Mouse (Mus musculus) embryonic facial prominence, embryonic 13.5 days (tissue): Measurements from ENCODE around the gene Ppp1r12b. TPM values are rescaled to one million over a fixed set of nuclear protein-coding genes. Genes with fewer than 3 reads are reported as not detected.

Experiments
- ATAC-seq: fragments of 200-750 bp; cut with Nextera tagmentation; 2 replicates; pipeline ENCODE4 v1.8.0; 2017; ENCODE audit warnings: low read depth; ENCODE audit not compliant: insufficient number of reproducible peaks, insufficient read depth, low FRiP score, low TSS enrichment
- H3K27ac ChIP-seq: fragments of 300-500 bp; sonication (generic); 2 replicates; pipeline ENCODE4 v1.5.1; 2015; ENCODE audit warnings: moderate library complexity, mild to moderate bottlenecking, inconsistent platforms
- H3K27me3 ChIP-seq: fragments of 300-500 bp; sonication (generic); 2 replicates; pipeline ENCODE4 v1.6.1; 2015; ENCODE audit warnings: mild to moderate bottlenecking, inconsistent platforms
- H3K36me3 ChIP-seq: fragments of 300-500 bp; sonication (generic); 2 replicates; pipeline ENCODE4 v1.6.1; 2015; ENCODE audit warnings: mild to moderate bottlenecking, inconsistent platforms
- H3K4me1 ChIP-seq: fragments of 300-500 bp; sonication (generic); 2 replicates; pipeline ENCODE4 v1.6.1; 2015; ENCODE audit warnings: inconsistent platforms
- H3K4me2 ChIP-seq: fragments of 300-500 bp; sonication (generic); 2 replicates; pipeline ENCODE4 v1.6.1; 2015; ENCODE audit warnings: moderate library complexity, mild to moderate bottlenecking, inconsistent platforms
- H3K4me3 ChIP-seq: fragments of 300-500 bp; sonication (generic); 2 replicates; pipeline ENCODE4 v1.5.1; 2015; ENCODE audit warnings: mild to moderate bottlenecking, inconsistent platforms
- H3K9ac ChIP-seq: fragments of 300-500 bp; sonication (generic); 2 replicates; pipeline ENCODE4 v1.6.1; 2015; ENCODE audit warnings: mild to moderate bottlenecking, inconsistent platforms
- H3K9me3 ChIP-seq: fragments of 300-500 bp; sonication (generic); 2 replicates; pipeline ENCODE4 v1.6.1; 2016; ENCODE audit warnings: inconsistent platforms
- WGBS: fragments of 180-500 bp; shearing (Covaris S2); methylation state at CpG from one replicate; pipeline ENCODE4 v1.1.7; 2015; ENCODE audit warnings: mixed read lengths; 5-methylcytosine and 5-hydroxymethylcytosine counted together
- polyA plus RNA-seq: library from polyadenylated mRNA; unstranded; fragments of >200 nt; fragmentation: Nextera tagmentation; extraction: Ambion mirVana; gene quantifications from 2 replicates; pipeline ENCODE4 v1.2.1, GENCODE M21; 2015

Ppp1r12b gene
- polyA plus RNA-seq, 1 experiment from 2014 or later: 9.9 TPM

- H3K9ac ChIP-seq: 0 out of 2 replicates have a peak overlapping the region, but pooled peaks have one; percentile 1
- no peaks in the 10 kb centered on the region for H3K9me3 ChIP-seq
- ATAC-seq: no peak
- 84% methylated on average over 3 of the region's 3 CpGs for WGBS
- no peaks in the 10 kb centered on the region for H3K27me3 ChIP-seq
- H3K36me3 ChIP-seq: peaks cover 42% of the 10 kb centered on the region
- peaks cover 22% of the 10 kb centered on the region for H3K4me1 ChIP-seq
- H3K4me3 ChIP-seq: no peak overlapping the region
- no peak overlapping the region for H3K27ac ChIP-seq
- H3K4me2 ChIP-seq: no peak overlapping the region
Measured at GRCm38 (mm10) chr1:134757230-134757629, 198.5 kb downstream of the Ppp1r12b start.

GRCm38 (mm10) chr1:134756190-134756873, 199.4 kb downstream of the Ppp1r12b start:
- H3K4me1 ChIP-seq: peaks cover 30% of the 10 kb centered on the region

DNA sequence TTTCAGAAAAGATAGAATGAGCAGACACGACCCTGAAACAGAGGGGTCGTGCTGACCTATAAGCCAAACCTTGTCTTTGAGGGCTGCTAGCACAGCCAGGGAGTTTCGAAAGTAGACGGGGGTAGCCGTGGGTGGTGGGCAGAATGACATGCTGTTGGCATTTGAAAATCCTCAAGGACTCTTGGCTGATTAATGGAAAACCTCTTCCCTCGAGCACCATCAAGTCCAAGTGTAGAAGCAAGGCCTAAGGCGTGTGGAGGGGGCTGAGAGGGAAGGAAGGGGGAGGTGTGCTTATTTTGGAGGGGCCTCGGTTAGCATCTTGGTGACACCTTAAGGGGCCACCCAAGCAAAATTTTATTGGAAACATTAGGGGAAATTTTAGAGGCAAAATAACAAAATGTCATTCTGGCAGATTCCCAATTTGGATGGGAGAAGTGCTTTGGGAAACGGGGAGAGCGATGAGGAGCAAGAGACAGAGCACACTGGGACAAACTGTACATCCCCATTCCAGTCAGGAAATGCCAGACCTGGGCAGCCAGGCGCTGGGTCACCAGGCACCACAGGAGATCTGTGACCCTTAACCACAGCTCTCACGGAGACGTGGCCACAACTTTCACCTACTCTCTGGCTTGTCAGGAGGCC, 200.1 kb downstream of the Ppp1r12b start:
- Histone ChIP-seq H3K4me3 (no peak overlapping the region), H3K4me2 (no peak overlapping the region), H3K36me3 (peaks cover 32% of the 10 kb centered on the region), H3K4me1 (peaks cover 36% of the 10 kb centered on the region), H3K9me3 (no peaks in the 10 kb centered on the region), H3K9ac (no peak overlapping the region), H3K27ac (no peak overlapping the region), H3K27me3 (no peaks in the 10 kb centered on the region)
- 64% methylated on average over 13 of the region's 13 CpGs for WGBS
- no peak for ATAC-seq

More at GRCm38 (mm10) chr1:134756190-134756873, 199.4 kb downstream of the Ppp1r12b start:
- peaks cover 39% of the 10 kb centered on the region for H3K36me3 ChIP-seq
- no peaks in the 10 kb centered on the region for H3K9me3 ChIP-seq
- H3K4me3 ChIP-seq: no peak overlapping the region
- no peaks in the 10 kb centered on the region for H3K27me3 ChIP-seq
- no peak overlapping the region for H3K4me2 ChIP-seq
- 0 out of 2 replicates have a peak overlapping the region, but pooled peaks have one; percentile 1 for H3K9ac ChIP-seq
- WGBS: 75% methylated on average over 10 of the region's 10 CpGs
- H3K27ac ChIP-seq: no peak overlapping the region
- no peak for ATAC-seq

DNA sequence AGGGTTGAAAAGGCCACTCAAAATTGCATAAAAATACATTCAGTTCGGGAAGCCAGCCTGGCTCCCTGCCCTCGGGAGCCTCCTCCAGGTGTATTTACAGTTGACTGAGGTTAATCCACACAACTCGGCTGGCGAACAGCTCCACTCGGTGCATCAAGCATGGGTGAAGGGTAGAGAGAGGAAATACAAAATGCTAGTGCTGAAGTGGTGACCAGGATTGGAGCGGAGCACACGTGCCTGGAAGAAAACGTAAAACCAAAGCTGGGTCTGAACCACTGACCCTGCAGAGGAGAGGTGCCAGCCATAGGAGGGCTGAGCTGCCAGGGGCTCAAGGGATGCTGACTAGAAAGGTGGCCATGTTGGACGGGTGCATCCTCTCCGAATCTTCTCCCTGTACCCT, 200.9 kb downstream of the Ppp1r12b start:
- Histone ChIP-seq H3K27me3 (no peaks in the 10 kb centered on the region), H3K9ac (no peak overlapping the region), H3K4me3 (no peak overlapping the region), H3K36me3 (peaks cover 24% of the 10 kb centered on the region), H3K4me2 (no peak overlapping the region), H3K9me3 (no peaks in the 10 kb centered on the region), H3K4me1 (peaks cover 43% of the 10 kb centered on the region), H3K27ac (no peak overlapping the region)
- ATAC-seq: no peak
- 69% methylated on average over 10 of the region's 10 CpGs for WGBS

GRCm38 (mm10) chr1:134753751-134754630, 201.8 kb downstream of the Ppp1r12b start:
- Histone ChIP-seq H3K4me1 (peaks cover 46% of the 10 kb centered on the region), H3K27me3 (no peaks in the 10 kb centered on the region), H3K36me3 (peaks cover 15% of the 10 kb centered on the region), H3K27ac (peak overlapping the region; percentile 12; the same call in 1 of the 2 replicates), H3K9ac (no peak overlapping the region), H3K4me3 (no peak overlapping the region), H3K4me2 (no peak overlapping the region), H3K9me3 (no peaks in the 10 kb centered on the region)
- WGBS: 44% methylated on average over 13 of the region's 13 CpGs
- no peak; the same call in 1 of the 2 replicates for ATAC-seq

- 75% methylated on average over 5 of the region's 5 CpGs for WGBS
- no peaks in the 10 kb centered on the region for H3K9me3 ChIP-seq
- H3K36me3 ChIP-seq: peaks cover 9% of the 10 kb centered on the region; the same call in 1 of the 2 replicates
- no peak overlapping the region for H3K4me2 ChIP-seq
- no peak overlapping the region for H3K9ac ChIP-seq
- H3K27ac ChIP-seq: no peak overlapping the region
- H3K4me3 ChIP-seq: no peak overlapping the region
- no peak for ATAC-seq
- H3K27me3 ChIP-seq: peaks cover 2% of the 10 kb centered on the region; the same call in 1 of the 2 replicates
- peaks cover 50% of the 10 kb centered on the region for H3K4me1 ChIP-seq
Measured at GRCm38 (mm10) chr1:134752447-134752846, 203.3 kb downstream of the Ppp1r12b start.

DNA sequence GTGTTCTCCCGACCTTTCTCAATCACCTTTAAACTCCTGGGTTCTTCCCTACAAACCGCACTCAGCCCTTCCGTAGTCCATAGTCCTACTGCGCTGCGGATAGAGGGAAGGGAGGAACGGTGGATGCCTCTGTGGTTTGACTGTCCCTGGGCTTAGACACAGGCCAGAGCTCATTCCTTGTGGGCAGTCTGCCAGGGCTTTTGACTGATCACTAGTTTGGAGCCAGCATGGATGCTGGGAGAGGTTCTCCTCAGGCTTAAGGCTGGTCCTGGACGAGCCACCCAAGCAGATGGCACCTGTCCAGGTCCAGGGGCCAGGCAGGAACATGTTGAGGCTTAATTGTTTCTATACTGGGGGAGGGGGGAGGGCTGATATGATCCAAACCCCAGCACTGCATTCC, 205.9 kb downstream of the Ppp1r12b start:
- 67% methylated on average over 7 of the region's 7 CpGs for WGBS
- no peak overlapping the region for H3K4me2 ChIP-seq

DNA sequence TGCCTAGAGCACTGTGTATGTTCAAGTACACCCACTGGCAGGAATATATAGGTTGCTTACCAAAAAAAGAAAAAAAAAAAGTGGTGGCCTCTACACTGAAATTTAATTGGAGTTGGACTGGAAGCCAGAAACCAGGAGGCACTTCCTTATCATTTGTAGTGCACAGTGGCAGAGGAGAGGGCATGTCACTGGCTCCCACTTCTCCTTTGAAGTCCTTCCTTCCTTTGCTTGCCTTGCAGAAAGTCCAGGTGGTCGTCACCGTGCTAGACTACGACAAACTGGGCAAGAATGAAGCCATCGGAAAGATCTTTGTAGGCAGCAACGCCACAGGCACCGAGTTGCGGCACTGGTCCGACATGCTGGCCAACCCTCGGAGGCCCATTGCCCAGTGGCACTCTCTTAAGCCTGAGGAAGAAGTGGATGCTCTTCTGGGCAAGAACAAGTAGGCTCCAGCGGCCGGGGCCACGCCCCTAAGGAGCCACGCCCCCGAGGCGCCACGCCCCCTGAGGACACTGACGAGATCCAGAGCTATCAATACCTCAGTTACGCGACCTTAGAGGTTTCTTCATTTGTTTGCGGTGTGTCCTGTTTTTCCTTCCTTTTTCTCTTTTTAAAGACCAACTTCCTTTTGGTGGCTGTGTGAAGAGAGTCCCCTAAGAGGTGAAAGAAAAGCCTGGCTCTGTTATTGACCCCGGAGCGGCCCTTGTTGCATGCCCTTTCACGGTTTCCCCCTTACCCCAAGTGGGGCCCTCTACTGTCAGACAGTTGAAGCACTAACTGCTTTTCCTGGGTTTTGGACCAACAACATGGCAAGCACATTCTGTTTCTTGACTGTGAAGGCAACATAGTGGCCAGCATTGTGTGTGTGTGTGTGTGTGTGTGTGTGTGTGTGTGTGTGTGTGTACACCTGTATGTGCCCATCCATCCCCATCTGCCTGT, 208.2 kb downstream of the Ppp1r12b start:
- Histone ChIP-seq H3K4me2 (peak overlapping the region; percentile 27), H3K9me3 (no peaks in the 10 kb centered on the region), H3K27ac (no peak overlapping the region), H3K4me3 (no peak overlapping the region), H3K36me3 (no peaks in the 10 kb centered on the region), H3K27me3 (peaks cover 5% of the 10 kb centered on the region; the same call in 1 of the 2 replicates), H3K4me1 (peaks cover 32% of the 10 kb centered on the region), H3K9ac (no peak overlapping the region)
- 17% methylated on average over 23 of the region's 23 CpGs for WGBS
- ATAC-seq: no peak

More for the DNA sequence above, 205.9 kb downstream of the Ppp1r12b start:
- Histone ChIP-seq H3K27me3 (peaks cover 5% of the 10 kb centered on the region; the same call in 1 of the 2 replicates), H3K36me3 (no peaks in the 10 kb centered on the region), H3K4me1 (peaks cover 43% of the 10 kb centered on the region), H3K27ac (no peak overlapping the region), H3K9ac (no peak overlapping the region), H3K4me3 (no peak overlapping the region), H3K9me3 (no peaks in the 10 kb centered on the region)
- ATAC-seq: no peak

GRCm38 (mm10) chr1:134745648-134746047, 210.1 kb downstream of the Ppp1r12b start:
- no peaks in the 10 kb centered on the region for H3K36me3 ChIP-seq
- H3K27ac ChIP-seq: no peak overlapping the region
- H3K27me3 ChIP-seq: peaks cover 5% of the 10 kb centered on the region; the same call in 1 of the 2 replicates
- no peak overlapping the region for H3K4me3 ChIP-seq
- H3K4me2 ChIP-seq: no peak overlapping the region
- ATAC-seq: no peak
- H3K4me1 ChIP-seq: peaks cover 16% of the 10 kb centered on the region
- no peaks in the 10 kb centered on the region for H3K9me3 ChIP-seq
- no peak overlapping the region for H3K9ac ChIP-seq
- WGBS: 58% methylated on average over 6 of the region's 6 CpGs

DNA sequence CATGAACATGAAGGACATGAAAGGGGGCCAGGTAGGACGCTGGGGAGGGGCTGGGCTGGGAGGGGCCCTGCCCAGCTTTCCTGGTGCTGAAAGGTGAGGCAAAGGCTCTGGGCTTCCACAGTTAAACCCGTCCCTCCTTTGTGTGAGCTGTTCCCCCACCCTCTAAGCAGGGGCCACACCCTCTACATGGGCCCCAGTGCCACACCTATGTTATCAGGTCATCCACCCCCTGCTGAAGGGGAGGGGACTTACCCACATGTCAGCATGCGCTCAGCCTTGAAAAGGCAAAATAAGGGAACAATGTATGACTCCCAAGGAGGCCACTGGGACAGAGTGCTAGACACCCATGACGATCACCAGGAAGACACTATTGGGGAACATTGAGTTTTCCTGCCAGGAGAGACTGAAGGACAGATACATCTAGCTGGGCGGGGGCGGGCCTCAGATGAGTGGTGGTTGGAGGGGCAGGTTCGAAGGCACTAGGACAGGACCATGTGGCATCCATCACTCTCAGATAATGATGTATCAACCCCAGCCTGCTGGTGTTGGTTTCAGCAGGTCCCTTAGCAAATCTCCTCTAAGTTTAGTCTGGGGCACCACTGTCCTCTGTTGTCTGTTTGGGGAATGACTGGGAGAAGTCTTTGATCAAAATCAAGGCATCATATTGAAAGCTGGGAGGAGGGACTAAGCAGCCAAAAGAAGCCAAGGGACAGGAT, 213.6 kb downstream of the Ppp1r12b start:
- WGBS: 77% methylated on average over 7 of the region's 7 CpGs

More for the DNA sequence above, 213.6 kb downstream of the Ppp1r12b start:
- H3K4me3 ChIP-seq: no peak overlapping the region
- no peaks in the 10 kb centered on the region for H3K9me3 ChIP-seq
- no peaks in the 10 kb centered on the region for H3K27me3 ChIP-seq
- H3K9ac ChIP-seq: no peak overlapping the region
- no peak overlapping the region for H3K27ac ChIP-seq
- no peak overlapping the region for H3K4me2 ChIP-seq
- H3K36me3 ChIP-seq: no peaks in the 10 kb centered on the region
- no peak for ATAC-seq
- H3K4me1 ChIP-seq: no peaks in the 10 kb centered on the region
